Mouse (Mus musculus) urinary bladder, adult 2 months (tissue): ENCODE data around the gene Lrch1. TPM values are rescaled to one million over a fixed set of nuclear protein-coding genes. Genes with fewer than 3 reads are reported as not detected.

Experiments
- DNase-seq: peaks from one replicate; pipeline ENCODE4 v3.0.0; 2022; ENCODE audit warnings: low spot score
- polyA plus RNA-seq: library from polyadenylated mRNA; depleted of rRNA; stranded (reverse); fragments of >200 nt; gene quantifications from 2 replicates; pipeline ENCODE4 v1.2.3, GENCODE M21; 2012

Lrch1 gene
- polyA plus RNA-seq, 1 experiment = 23.0 TPM

DNA sequence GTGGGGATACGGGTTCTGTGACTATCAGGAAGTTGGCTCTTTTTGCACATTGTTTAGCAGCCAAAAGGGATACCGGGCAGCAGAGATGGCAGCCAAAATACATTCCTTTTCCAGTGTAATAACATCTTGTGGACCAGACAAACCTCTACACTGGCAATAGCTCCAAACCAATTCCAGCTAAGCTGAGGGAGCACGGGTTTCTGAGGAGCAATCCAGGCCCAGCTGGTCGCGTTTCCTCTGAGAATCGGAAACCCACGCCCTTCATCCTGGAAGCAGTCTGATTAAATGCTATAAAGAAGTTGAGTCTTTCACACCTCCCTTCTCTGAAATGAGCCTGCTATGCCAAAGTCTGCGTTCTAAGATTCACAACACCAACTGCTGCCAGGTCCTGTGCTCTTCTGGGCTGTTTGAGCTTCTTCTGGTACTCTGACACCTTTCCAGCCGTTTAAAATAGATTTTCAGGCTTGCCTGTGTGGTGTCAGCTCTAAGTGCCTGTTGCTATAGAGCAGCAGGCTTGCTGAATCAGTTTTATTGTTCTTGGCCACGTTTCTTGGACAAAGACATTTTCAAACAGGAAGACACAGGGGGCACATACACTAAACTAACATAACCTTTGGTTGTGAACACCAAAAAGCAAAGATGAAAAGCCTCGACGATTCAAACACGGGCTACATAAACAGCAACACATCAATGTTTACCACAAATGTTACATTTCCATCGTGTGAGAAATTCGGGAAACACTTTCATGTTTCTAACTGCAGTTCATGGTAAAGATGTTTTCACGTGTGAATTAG lies 94.5 kb downstream of the Lrch1 start:
- no peak for DNase-seq

DNA sequence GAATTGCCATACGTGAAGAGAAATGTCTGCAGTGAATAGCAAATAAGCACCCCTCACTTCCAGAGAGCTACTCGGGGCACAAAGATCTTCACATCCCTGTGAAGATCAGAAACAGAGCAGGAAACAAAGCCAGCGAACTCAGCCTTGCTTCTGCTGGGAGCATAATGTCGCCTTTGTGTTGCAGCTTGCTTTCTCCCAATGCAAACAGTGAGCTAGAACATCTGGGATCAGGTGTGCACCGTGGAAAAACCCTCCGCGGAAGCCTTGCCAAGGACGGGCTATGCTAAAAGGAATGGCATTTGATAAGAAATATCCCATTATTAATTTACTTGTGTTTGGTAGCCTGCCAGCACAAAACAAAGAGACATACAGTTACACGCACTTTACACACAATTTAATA lies 95.8 kb downstream of the Lrch1 start:
- no peak for DNase-seq

DNA sequence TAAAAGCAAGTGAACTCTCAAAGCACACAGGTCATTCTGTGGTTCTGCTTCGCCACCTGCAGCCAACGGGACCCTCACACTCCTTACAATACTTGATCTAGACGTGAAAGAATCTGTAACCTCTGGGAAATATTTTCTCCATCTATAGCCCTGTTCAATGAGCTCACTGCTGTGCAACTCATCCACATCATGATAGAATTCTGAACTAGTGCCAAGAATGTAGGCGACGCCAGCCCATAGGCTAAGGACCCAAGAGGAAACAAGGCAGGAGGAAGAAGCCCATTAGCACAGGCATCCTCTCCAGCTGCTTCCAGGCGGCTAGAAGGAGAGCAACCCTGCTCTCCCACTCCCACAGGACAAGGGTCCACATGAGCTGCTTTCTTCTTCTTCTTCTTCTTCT lies 98.7 kb downstream of the Lrch1 start:
- no peak for DNase-seq

DNA sequence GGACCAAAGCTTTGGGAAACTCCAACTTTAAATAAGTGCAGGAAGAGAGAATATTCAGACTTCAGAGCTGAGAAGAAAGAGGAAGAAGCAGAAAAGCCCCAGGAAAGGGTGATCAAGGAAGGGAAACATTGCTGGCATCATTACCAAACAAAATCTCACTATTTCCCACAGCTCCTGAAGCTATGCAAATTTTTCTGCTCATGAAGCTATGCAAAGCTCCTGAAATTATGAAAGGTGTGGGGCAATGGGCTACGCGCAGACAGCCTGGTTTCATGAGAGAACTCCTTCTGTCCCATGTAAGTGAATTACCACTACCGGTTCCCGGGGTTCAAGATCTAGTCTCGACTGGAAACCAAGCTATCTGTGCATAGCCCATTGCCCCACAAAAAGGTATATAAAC lies 99.5 kb downstream of the Lrch1 start:
- DNase-seq = no peak

DNA sequence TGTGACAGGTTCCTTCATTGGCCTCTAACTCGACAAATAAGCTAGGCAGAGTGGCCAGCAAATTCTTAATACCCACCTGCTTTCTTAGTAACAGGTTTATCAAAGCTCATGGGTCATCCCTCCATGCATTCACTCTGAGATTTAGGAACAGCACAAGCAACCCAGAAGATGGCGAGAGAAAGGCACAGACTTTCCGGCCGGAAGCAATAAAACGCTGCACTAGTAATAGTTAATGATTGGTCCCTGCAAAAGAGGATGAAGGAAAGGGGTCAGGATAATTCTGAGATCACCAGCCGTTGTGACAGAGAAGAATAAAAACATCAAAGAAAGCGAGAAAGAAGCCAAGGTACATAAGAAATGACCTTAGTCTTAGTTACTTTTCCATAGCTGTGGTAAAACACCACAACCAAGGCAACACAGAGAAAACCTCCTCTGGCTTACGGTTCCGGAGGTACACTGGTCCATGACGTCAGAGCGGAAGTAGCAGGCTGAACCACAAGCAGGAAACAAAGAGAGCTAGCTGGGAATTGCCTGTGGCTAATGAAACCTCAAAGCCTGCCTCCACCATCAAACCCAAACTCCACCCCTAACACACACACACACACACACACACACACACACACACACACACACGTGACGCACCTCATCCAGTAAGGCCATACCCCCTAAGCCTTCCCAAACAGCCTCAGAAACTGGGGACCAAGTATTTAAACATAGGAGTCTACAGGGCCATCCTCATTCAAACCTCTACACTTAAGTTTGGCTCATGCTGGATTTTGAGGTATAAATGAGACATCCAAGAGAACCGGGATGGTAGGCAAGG lies 100.2 kb downstream of the Lrch1 start:
- DNase-seq = no peak

DNA sequence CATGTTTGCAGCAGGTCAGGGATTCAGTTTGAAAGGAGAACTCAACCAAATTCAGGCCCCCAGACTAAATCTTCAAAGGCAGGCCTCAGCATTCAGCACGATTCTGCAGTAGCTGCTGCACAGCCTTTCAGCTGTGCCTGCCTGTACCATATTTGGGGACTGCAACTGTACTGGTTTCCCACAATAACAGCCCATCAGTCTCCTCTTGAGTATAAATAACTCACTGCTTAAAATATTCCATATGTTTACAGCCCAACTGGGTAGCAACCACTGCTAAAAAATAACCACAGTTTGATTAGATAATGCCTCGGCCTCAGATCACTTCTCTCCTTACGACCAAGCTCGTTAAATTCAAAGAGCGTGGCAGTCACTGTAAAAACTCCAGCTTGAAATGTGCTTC lies 101.0 kb downstream of the Lrch1 start:
- DNase-seq = no peak

DNA sequence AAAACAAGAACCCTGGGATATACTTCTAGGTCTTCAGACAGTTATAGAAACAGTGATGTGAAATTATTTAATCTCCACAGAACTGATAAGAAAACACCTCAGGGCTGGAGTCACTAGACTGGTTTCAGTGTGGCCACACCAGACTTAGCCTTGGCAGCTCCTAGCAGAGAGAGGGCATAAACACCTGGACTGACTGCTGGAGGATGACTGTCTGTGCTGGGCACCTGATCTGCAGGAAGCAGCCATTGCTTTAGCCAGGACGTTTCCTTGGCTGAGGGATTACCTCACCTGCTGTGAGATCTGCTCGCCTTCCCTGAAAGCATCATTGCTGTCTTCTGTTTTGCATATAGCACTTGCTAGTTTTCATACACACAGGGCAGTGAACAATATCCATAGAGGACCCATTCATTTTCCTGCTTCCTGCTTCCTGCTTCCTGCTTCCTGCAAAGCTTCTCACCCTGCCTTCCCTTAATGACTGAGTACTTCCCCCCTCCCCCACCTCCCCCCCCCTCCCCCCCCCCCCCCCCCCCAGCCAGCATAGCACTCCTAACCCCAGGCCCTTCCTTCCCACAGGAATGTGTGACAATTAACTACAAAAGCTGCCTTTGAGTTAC lies 101.9 kb downstream of the Lrch1 start:
- no peak for DNase-seq

DNA sequence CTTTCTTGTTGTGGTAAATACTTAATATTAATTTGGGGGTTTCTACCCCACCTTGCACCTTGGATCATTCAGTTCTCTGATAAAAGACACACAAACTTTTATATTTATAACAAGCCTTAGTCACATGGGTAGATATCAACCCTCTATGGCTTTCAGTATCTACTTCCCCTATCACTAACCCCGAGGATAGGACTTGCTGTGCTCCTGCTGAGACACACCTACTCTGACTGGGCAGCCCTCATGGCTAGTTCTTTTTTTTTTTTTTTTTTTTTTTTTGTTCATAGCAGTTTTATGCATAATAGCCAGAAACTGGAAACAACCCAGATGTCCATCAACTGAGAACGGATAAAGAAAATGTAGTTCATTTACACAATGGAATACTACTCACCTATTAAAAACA lies 106.0 kb downstream of the Lrch1 start:
- DNase-seq = no peak

DNA sequence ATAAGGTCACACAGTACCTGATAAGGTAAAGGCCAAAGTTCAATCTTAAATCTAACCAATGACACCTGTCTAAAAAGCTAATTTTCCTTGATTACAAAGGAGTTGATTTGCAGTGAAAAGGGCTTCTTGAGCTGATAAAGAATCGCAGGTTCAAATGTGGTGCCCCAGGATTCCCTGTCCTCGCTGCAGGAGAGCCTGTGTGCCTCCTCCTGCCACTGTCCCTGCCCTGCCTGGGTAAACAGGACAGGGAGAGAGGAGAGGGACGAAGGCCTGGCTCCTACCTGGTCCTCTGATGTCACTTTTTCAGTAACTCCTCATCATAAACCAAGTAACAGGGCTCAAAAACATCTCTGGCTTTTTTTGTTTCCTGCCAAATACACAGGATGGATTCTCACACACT lies 106.4 kb downstream of the Lrch1 start:
- no peak for DNase-seq

DNA sequence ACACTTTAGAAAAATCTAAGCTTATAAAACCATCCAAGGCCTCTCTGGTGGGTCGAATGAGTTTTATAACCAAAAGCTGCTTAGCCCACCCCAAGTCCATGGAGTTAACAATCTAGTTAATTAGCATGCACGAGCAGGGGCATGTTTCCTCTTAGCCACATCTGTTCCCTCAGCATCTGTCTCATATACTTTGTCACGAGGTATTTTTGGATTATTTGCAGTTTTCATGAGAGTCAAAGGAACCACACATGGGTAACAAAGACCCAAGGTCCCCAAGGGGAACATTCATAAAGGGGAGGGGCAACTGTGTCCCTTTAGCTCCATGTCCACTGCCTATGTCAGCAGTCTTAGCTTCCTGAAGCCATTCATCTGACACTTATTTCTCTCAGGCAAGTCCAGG lies 106.9 kb downstream of the Lrch1 start:
- DNase-seq = no peak

DNA sequence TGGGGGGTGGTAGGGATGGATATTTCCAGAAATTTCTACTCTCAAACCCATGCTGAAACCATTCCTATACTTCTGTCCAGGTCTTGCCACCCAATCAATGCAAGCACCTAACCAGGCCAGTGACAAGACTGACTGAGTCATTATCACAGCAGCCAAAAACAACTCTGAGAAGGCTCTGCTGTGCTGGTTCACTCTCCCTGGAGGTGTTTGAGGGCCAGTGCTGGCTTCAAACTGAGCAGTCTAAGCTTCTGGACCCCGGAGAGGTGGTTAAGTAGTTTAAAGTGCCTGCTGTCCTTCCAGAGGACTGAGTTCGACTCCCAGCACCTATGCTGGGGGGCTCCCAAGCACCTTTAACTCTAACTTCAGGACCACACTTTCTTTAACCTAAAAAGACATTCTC lies 107.3 kb downstream of the Lrch1 start:
- DNase-seq = no peak

DNA sequence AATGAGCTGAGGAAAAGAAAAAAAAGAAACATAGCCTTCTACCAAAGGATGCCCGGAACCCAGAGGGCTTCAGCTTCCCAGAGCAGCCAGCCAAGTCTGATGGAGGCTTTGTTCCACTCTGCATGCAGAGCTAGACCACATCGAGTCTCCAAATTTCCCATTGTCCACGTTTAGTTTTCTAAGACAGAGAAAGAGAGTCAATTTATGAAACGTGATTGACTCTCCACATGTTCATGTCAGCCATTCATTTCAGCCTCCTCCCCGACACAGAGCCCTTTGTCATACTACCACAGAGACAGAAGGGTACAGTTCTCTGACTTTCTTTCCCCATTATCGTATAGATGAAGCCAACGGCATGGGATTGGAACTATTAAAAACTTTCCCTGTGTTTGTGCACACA lies 108.9 kb downstream of the Lrch1 start:
- no peak for DNase-seq

DNA sequence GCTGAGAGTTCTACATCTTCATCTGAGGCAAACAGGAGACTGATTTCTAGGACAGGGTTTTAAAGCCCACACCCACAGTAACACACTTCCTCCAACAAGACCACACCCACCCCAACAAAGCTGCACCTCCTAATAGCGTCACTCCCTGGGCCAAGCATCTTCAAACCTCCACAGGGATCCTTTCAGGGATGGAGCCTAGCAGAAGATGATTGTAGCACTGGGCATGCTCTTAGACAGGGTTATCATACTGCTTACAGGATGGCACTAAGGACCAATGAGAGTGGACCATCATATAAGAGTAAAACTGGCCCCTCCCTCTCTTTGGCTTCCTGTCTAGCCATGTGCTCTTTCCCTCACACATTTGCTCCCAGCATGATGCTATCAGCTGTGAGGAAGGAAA lies 112.7 kb downstream of the Lrch1 start:
- DNase-seq = no peak

DNA sequence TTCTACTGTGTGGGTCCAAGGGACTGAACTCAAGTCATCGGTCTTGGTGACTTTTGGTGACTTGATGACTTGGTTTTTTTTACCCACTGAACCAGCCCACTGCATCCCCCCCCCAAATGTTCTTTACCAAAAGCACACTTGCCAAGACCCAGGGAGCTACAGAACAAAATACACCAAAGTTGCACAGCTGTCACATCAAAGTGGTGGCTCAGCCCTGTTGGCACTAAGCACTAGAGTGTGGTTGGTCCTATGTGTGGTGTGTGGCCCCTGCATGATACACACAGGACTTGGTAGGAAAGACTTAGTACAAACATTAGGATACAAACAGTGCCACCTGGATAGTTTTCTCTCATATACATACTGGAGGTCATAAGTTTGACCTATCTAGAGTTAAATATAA lies 113.5 kb downstream of the Lrch1 start:
- DNase-seq = no peak

DNA sequence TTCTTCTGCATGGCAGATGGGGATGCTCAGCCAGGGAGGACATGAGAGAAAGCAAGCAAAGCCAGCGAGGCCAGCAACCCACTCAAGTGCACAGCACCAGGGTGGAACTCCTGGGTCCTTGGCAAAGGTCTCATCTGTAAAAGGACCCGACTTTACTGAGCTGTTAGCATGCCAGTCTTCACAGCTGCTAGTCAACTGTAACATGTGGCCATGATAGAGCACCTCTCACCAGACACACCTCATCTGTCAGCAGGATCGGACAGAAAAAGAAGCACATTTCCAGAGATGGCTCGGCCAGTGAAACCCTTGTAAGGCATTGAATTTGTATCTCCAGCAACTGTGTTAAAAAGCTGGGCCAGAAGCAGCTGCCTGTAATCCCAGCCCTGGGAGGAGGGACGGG lies 116.0 kb downstream of the Lrch1 start:
- DNase-seq = no peak

DNA sequence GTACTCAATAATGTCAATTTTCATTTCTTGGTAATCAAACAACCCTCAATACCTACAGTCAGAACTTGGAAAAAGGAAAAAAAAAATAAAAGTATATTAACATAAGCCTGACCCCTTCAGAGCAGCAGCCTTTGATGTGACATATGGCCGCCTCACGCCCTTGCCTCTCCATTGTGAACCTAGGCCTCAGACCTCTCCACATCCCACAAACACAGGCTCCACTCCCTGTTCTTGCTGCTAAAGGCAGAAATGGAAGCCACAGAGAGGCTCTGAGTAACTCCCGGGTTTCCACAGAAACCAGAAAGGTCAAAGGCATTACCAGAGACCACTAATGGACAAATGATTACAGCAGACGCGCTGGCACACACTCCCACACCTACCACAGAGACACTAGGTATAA lies 116.6 kb downstream of the Lrch1 start:
- no peak for DNase-seq

DNA sequence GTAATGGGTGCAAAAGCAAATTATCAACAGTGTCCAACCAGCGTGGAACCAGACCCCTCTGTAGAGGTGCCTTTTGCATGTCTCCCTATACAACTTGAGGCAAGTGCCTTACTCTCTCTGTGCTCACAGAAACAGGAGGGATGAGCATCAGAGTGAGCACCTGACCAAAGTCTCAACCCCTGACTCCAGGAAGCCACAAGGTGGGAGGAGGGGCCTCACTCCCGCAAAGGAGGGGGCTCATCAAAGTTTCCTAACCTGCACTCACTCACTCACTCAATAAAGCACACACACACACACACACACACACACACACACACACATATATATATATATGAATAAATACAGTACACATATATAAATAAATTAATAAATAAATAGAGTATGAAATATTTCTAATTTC lies 117.1 kb downstream of the Lrch1 start:
- no peak for DNase-seq

DNA sequence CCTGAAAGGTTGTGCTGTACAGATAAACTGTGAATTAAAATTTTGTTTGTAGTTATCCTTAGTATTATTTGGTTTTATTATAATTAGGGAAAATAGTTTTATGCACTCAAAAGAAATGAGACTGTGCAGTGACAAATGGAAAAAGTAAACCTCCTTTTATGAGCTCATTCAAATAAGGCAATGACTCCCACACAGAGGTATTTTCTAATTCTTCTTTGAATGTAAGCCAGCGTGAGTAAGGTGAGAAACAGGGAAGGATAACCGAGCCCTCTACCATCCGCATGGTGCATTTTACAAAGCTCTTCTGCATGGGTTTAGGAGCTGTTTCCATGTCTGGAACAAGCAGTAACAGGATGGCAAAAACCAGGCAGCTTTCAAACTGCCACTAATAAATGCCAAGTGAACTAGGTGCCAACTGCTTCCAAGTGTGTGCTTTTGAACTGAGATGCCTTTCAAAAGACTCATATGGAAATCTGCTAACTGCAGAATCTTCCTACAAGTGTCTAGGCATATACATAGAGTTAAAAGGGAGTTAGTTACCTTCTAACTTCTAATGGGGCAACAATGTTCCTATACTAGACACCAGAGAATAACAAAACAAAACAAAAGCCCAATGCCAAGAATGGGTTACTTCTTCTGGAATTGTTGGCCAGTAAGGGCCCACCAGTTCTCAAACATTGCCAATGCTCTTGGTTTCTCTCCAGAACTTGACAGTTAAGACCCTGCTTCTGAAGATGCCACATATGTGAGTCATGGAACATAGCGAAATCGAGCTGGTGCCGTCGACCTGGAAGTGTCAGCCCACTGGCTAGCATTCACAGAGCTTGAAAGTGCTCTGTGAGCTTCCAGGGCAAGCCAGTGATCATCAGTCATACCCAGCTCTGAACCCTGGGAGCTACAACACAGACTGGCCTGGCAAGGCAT lies 124.7 kb downstream of the Lrch1 start:
- no peak for DNase-seq

DNA sequence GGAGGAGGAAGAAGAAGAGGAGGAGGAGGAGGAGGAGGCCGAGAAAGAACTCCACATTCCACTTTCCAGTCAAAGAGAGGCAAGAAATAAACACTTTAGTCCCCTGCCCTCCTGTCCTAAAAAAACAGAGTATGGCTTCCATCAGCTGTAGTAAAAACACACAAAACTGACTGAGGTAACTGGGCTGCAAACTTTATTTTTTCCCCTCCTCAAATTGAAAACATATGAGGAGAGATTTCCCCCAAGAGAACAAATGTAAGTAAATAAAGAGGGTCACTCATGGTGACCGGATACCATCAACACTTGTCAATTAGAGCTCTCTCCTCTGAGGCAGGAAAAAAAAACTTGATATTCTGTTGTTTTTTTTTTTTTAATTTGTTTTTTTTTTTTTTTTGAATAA lies 125.6 kb downstream of the Lrch1 start:
- no peak for DNase-seq

DNA sequence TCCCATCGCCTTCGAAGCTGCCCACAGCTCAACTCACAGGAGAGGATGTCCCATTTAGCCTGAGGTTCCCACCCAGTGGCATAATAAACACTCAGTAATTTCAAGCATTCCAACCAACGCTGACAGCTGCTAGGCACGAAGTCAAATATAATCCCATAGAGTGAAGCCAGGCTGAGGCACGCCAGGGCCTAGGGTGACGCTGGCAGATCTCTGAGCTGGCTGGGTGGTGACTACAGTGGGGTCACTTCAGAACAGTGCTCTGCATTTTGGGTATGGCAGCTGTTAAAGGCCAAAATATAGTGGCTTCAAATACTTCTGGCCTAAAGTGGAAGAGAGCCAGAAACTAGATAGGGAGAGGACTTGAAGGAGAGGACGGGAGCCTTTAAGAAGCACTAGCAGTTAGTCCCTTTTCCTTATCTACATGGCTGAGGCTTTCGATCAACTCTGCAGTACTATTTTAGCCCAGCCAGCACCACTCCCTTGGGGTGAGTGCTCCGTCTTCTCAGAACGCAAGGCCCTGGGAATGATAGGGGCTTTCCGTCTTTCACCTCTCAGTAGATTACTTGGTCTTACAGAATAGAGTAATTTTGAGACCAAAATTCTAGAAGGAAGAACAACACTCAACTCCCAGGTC lies 127.4 kb downstream of the Lrch1 start:
- no peak for DNase-seq

DNA sequence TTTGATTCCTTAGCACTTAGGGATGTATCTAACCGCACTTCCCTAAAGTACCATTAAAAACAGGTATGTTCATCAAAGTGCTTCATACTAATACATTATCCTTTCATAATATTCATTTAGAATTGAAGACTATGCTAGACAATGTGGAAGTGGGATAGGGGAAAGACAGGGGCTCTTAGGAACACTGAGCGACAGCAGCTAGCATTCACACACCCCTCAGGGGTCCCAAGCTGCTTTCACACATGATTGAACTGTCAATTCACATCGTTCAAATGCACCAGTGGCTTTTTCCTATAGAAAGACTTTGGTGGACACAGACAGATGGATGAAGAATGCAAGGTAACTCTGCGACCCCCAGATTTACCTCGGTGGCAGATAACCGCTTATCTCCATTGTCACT lies 131.0 kb downstream of the Lrch1 start:
- no peak for DNase-seq
